Mouse (Mus musculus) liver, embryonic 16.5 days (tissue): ENCODE measurements at regions not wholly inside any gene's neighbourhood (a gene's known extent, or its start where the extent isn't known, plus 50 kb on each side); places are given as distances from the start of the nearest gene placed in this dataset.
A peak's percentile ranks its signal among the peaks of the same experiment; 100 is the strongest.

Experiments
- ATAC-seq: fragments of 200-750 bp; cut with Nextera tagmentation; 2 replicates; pipeline ENCODE4 v1.8.0; 2017; ENCODE audit warnings: low read depth, mild to moderate bottlenecking, moderate number of reproducible peaks, moderate library complexity
- H3K27ac ChIP-seq: fragments of 300-500 bp; sonication (generic); 2 replicates; pipeline ENCODE4 v1.5.1; 2014; ENCODE audit warnings: mild to moderate bottlenecking, low read length
- H3K27me3 ChIP-seq: fragments of 300-500 bp; sonication (generic); 2 replicates; pipeline ENCODE4 v1.6.1; 2014; ENCODE audit warnings: low read depth, low read length, mixed read lengths; ENCODE audit not compliant: control insufficient read depth, insufficient read depth
- H3K36me3 ChIP-seq: fragments of 300-500 bp; sonication (generic); 2 replicates; pipeline ENCODE4 v1.6.1; 2014; ENCODE audit warnings: mild to moderate bottlenecking; ENCODE audit not compliant: control insufficient read depth, insufficient read depth
- H3K4me1 ChIP-seq: fragments of 300-500 bp; sonication (generic); 2 replicates; pipeline ENCODE4 v1.6.1; 2014; ENCODE audit warnings: low read depth, low read length, mixed read lengths; ENCODE audit not compliant: control insufficient read depth
- H3K4me2 ChIP-seq: fragments of 300-500 bp; sonication (generic); 2 replicates; pipeline ENCODE4 v1.6.1; 2014; ENCODE audit warnings: low read depth, low read length, mixed read lengths
- H3K4me3 ChIP-seq: fragments of 300-500 bp; sonication (generic); 2 replicates; pipeline ENCODE4 v1.5.1; 2014; ENCODE audit warnings: low read depth, mild to moderate bottlenecking, low read length
- H3K9ac ChIP-seq: fragments of 300-500 bp; sonication (generic); 2 replicates; pipeline ENCODE4 v1.6.1; 2014; ENCODE audit warnings: low read depth, low read length
- H3K9me3 ChIP-seq: fragments of 300-500 bp; sonication (generic); replicated peaks from 2 replicates; pipeline ENCODE4 v1.6.1; 2016; ENCODE audit warnings: low read length; ENCODE audit not compliant: control insufficient read depth
- WGBS: fragments of 180-500 bp; shearing (Covaris S2); extraction: QIAGEN DNeasy Blood & Tissue Kit; methylation state at CpG from one replicate; pipeline ENCODE4 v1.1.7; 2014; ENCODE audit not compliant: insufficient replicate concordance; 5-methylcytosine and 5-hydroxymethylcytosine counted together

- Histone ChIP-seq H3K36me3 (no peaks in the 10 kb centered on the region), H3K9me3 (no peaks in the 10 kb centered on the region), H3K27ac (no peak overlapping the region), H3K9ac (no peak overlapping the region), H3K4me1 (no peaks in the 10 kb centered on the region), H3K4me3 (no peak overlapping the region), H3K27me3 (no peaks in the 10 kb centered on the region), H3K4me2 (no peak overlapping the region)
- WGBS, result 54% methylated on average over 1 of the region's 1 CpGs
- ATAC-seq, result no peak
These were observed 884.7 kb downstream of the Gm597 start for GRCm38 (mm10) chr1:27895333-27895732.

- ATAC-seq, result peak; percentile 27; the same call in 1 of the 2 replicates
- H3K4me3 ChIP-seq, result no peak overlapping the region
- H3K27ac ChIP-seq, result no peak overlapping the region
- H3K4me2 ChIP-seq, result no peak overlapping the region
- H3K36me3 ChIP-seq, result no peaks in the 10 kb centered on the region
- H3K9ac ChIP-seq, result no peak overlapping the region
- H3K4me1 ChIP-seq, result no peaks in the 10 kb centered on the region
- no peaks in the 10 kb centered on the region for H3K27me3 ChIP-seq
- no peaks in the 10 kb centered on the region for H3K9me3 ChIP-seq
These were observed 896.3 kb downstream of the Gm597 start for GRCm38 (mm10) chr1:27883771-27884170.
